Mouse (Mus musculus): ENCODE results near the gene Kmt2c. TPM values are rescaled to one million over a fixed set of nuclear protein-coding genes. Genes with fewer than 3 reads are reported as not detected.
"Not testable (repeated sequence)": the region's sequence is repeated elsewhere in the genome, so short reads cannot be mapped to it uniquely, and the experiment has no call there.

The Kmt2c gene
- polyA plus RNA-seq, 1 experiment: 56.3 TPM

DNA sequence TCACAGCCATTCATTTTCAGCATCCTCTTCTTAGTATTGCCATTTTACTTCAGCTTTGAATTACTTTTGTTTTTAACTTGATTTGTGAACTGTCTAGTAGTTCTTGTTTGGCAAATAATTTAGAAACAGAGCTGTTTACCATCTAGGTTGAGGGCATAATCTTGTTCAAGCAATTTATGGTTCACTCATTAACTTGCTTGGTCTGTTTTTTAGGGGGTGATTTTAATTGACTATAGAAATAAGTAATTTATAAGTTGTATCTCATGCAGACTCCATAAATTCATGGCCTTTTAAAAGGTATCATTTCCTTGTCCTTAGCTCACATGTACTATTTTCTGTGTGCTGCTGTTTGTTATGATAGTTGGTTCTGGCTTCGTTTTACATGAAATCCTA is 252.1 kb downstream of the Kmt2c start:
- no peak for DNase-seq
- TF ChIP-seq POLR2A (IDR thresholded peaks at IDR 0.05; ENCODE audit: borderline replicate concordance, insufficient read depth, low read length) (no peak), CTCF (IDR thresholded peaks at IDR 0.05; ENCODE audit: borderline replicate concordance, insufficient read depth, low read depth, low read length) (no peak)
- WGBS: 84% methylated on average over 1 of the region's 1 CpGs
- Histone ChIP-seq H3K27ac (ENCODE audit: insufficient read depth, low read length) (no peak overlapping the region), H3K4me1 (ENCODE audit: control insufficient read depth, insufficient read depth, low read length) (no peaks in the 10 kb centered on the region), H3K27me3 (ENCODE audit: control insufficient read depth, insufficient read depth, low read length) (no peaks in the 10 kb centered on the region), H3K4me3 (replicated peaks; ENCODE audit: insufficient read depth, low read depth, low read length) (no peak overlapping the region)

DNA sequence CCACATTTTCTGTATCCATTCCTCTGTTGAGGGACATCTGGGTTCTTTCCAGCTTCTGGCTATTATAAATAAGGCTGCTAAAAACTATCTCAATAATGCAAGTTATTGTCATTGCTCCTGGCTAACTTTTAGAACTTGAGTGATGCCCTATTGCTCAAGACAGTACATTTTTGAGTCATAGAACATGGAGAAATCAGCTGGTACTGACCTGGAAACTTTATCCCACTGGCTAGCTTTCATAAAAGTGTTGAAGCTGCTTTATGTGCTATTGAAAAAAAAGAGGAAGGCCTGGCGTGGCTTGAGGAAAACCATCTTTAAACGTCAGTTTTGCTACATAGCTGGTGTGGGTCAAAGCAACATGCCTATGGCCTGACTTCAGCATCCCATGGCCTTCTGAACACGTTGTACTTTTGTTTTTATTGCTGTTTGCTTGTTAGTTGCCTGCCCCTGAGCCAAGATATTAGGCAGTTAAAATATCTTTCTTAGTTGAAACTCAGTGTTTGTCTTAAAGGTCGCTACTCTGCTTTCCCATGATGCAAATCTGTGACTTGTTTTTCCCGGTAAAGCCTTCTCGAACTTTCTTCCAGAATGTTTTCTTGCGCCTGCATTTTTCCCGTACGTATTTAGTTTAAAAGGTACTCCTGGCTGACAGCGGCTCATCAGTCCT is 252.6 kb downstream of the Kmt2c start:
- TF ChIP-seq POLR2A (IDR thresholded peaks at IDR 0.05; ENCODE audit: borderline replicate concordance, insufficient read depth, low read length): no peak
- no peak for TF ChIP-seq CTCF (IDR thresholded peaks at IDR 0.05; ENCODE audit: borderline replicate concordance, insufficient read depth, low read depth, low read length)
- H3K27me3 ChIP-seq (ENCODE audit: control insufficient read depth, insufficient read depth, low read length): no peaks in the 10 kb centered on the region
- WGBS: 93% methylated on average over 10 of the region's 10 CpGs

DNA sequence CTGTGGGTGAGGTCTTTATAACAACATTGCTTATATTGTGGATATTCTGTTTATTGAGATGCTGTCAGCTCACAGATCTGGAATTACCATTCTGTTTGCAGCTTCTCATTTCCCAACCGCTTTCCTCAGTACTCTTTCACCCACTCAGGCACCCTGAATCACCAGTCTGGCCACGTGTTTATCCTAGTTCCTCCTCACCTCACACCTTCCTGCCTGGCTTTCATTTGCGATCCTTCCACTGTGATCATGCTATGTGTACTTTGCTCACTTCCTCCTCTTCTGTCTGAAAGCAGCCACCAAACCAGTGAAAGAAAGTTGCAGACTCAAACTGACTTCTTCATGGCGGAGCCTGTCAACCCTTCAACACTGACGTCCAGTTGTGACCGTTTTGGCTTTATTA is 255.5 kb downstream of the Kmt2c start:
- Histone ChIP-seq H3K27ac (ENCODE audit: insufficient read depth, low read length) (no peak overlapping the region), H3K4me1 (ENCODE audit: control insufficient read depth, insufficient read depth, low read length) (no peaks in the 10 kb centered on the region), H3K27me3 (ENCODE audit: control insufficient read depth, insufficient read depth, low read length) (no peaks in the 10 kb centered on the region), H3K4me3 (replicated peaks; ENCODE audit: insufficient read depth, low read depth, low read length) (no peak overlapping the region)
- no peak for DNase-seq
- TF ChIP-seq CTCF (IDR thresholded peaks at IDR 0.05; ENCODE audit: borderline replicate concordance, insufficient read depth, low read depth, low read length) (no peak), POLR2A (IDR thresholded peaks at IDR 0.05; ENCODE audit: borderline replicate concordance, insufficient read depth, low read length) (no peak)
- 92% methylated on average over 6 of the region's 6 CpGs for WGBS

More for the DNA sequence above, 252.6 kb downstream of the Kmt2c start:
- Histone ChIP-seq H3K27ac (ENCODE audit: insufficient read depth, low read length) (no peak overlapping the region), H3K4me1 (ENCODE audit: control insufficient read depth, insufficient read depth, low read length) (no peaks in the 10 kb centered on the region), H3K4me3 (replicated peaks; ENCODE audit: insufficient read depth, low read depth, low read length) (no peak overlapping the region)
- DNase-seq: no peak

DNA sequence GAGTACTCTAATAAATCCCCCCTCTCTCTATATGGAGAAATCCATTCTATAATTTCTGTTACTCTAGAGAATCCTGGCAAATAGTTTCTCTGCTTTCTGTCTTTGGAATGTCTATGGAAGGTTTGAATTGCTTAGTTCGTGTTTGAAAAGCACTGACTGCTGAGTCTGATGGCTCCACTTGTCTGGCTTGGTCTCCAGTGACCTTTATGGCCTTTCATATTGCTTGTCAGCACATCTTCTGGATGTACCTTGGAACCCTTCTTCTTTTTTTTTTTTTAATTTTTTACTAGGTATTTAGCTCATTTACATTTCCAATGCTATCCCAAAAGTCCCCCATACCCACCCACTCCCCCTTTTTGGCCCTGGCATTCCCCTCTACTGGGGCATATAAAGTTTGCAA is 274.2 kb downstream of the Kmt2c start:
- not testable (repeated sequence) for H3K4me3 ChIP-seq (replicated peaks; ENCODE audit: insufficient read depth, low read depth, low read length); DNase-seq

DNA sequence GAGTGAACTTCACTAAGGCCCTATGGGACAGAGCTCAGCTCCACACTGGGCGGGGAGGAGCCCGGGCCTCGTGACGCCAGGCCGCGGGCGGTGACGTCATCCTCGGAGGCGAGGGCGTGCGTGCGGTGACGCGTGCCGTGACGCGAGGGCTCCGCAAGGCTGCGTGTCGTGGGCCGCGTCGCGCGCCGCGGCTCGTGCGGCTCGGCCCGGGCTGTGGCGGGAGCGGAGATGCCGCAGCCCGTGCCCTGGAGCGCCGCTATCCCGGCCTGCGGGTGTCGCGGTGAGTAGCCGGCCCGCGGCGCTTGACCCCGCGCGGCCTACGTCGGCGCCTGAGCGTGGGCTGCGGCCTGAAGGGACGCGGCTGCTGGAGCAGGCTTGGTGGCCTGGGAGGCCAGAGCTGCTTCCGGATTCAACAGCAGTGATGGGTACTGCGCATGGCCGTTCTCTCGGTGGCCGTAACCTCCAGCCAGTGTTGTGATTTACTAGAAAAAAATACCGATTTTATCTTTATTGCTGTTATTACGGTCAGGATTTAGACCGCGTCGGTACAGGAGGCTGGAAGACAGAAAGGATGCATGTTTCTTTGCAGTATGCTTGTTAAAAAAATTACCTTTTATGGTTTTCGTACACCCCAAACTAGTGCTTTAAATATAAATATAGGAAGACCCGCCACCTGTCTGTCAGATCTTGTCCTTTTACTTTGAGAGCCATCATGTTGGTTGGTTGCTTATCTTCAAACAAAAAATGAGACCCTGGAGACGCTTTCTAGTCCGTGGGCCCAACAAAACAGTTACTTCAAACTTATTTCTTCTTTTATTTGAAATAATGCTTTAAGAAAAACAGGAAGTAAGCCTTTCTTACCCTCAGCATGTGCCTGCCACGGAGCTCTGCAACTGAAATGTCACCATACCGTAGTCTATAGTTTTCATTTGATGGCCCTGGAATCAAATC is 275.6 kb downstream of the Kmt2c start, which contains the start of gene E130116L18Rik:
E130116L18Rik (minus strand) TSS at position 402 of the 951 bp plus-strand sequence.
- TF ChIP-seq CTCF (IDR thresholded peaks at IDR 0.05; ENCODE audit: borderline replicate concordance, insufficient read depth, low read depth, low read length) (no peak), POLR2A (IDR thresholded peaks at IDR 0.05; ENCODE audit: borderline replicate concordance, insufficient read depth, low read length) (peak; percentile 82)
- no peaks in the 10 kb centered on the region for H3K27me3 ChIP-seq (ENCODE audit: control insufficient read depth, insufficient read depth, low read length)
- WGBS: 2% methylated on average over 72 of the region's 72 CpGs
- peak within 1 kb of the TSS; percentile 79 for H3K27ac ChIP-seq (ENCODE audit: insufficient read depth, low read length)
- DNase-seq: peak; percentile 93 to 95
- peak within 1 kb of the TSS; percentile 56 for H3K4me3 ChIP-seq (replicated peaks; ENCODE audit: insufficient read depth, low read depth, low read length)
- H3K4me1 ChIP-seq (ENCODE audit: control insufficient read depth, insufficient read depth, low read length): no peaks in the 10 kb centered on the region; the same call in 1 of the 2 replicates

More for the DNA sequence above, 274.2 kb downstream of the Kmt2c start:
- 85% methylated on average over 1 of the region's 1 CpGs for WGBS
- not testable (repeated sequence) for H3K4me1 ChIP-seq (ENCODE audit: control insufficient read depth, insufficient read depth, low read length); H3K27me3 ChIP-seq (ENCODE audit: control insufficient read depth, insufficient read depth, low read length); H3K27ac ChIP-seq (ENCODE audit: insufficient read depth, low read length)

Other genes starting within 250 kb of the Kmt2c start
- 0.13 TPM in 1 of 2 replicates, not detected in the other for gene Cct8l1, start 17.3 kb upstream of the Kmt2c start, polyA plus RNA-seq (2012; rRNA removed)
- gene Xrcc2, start 207.0 kb upstream of the Kmt2c start, polyA plus RNA-seq (2012; rRNA removed): 9.6 and 10.4 TPM in 2 replicates

Measured in cerebellum, adult 2 months (tissue).